Mouse (Mus musculus): ENCODE data around the gene Pacrg. TPM values are rescaled to one million over a fixed set of nuclear protein-coding genes. Genes with fewer than 3 reads are reported as not detected.

The Pacrg gene
- polyA plus RNA-seq, 1 experiment from 2014 or later, result 4.1 TPM

DNA sequence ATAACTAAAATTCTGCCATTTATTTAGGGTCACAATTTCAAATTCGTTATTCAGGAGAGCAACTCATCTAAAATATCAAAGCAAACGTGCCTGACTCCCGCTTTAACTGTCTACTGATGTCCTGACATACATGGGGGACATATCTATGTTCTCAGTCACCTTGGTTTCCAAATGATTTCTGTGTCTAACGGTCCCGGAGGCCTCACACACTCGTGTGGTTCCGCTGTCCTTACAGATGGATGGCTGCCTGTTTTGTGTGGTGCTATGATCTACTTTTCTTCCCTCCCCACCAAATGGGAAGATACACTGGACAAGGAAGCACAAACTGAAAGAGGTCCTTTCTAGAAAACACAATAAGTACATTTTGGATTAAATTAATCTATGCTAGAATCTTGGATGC, 277.2 kb downstream of the Pacrg start:
- H3K27ac ChIP-seq, result no peak overlapping the region
- 93% methylated on average over 7 of the region's 7 CpGs for WGBS
- no peaks in the 10 kb centered on the region for H3K27me3 ChIP-seq
- no peaks in the 10 kb centered on the region for H3K36me3 ChIP-seq (ENCODE audit: poor library complexity, severe bottlenecking)
- H3K9me3 ChIP-seq (replicated peaks), result no peaks in the 10 kb centered on the region
- peaks cover 11% of the 10 kb centered on the region for H3K4me1 ChIP-seq
- no peak overlapping the region for H3K9ac ChIP-seq
- H3K4me2 ChIP-seq, result no peak overlapping the region
- no peak overlapping the region for H3K4me3 ChIP-seq
- ATAC-seq, result no peak

DNA sequence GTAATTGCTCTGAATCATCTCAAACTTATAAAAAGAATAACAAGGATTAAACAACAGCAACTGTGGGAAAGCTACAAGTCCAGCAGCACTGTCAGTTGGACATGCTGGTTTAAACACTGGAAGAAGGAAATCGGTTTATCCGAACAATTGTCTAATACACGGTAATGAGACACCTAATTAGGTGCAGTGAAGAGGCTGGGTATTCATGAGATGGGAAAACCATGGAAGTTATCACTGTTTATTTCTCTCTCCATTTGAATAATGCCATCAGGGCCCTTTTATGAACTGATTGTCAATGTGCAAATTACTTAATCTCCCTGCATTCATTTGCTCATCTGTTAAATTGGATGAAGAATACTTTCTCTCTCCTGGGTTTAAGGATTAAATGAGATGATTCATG, 280.1 kb downstream of the Pacrg start:
- ATAC-seq, result peak; percentile 45; the same call in 1 of the 2 replicates
- no peaks in the 10 kb centered on the region for H3K9me3 ChIP-seq (replicated peaks)
- no peak overlapping the region for H3K9ac ChIP-seq
- peaks cover 5% of the 10 kb centered on the region; the same call in 1 of the 2 replicates for H3K27me3 ChIP-seq
- H3K36me3 ChIP-seq (ENCODE audit: poor library complexity, severe bottlenecking), result no peaks in the 10 kb centered on the region
- H3K4me3 ChIP-seq, result no peak overlapping the region
- no peak overlapping the region for H3K4me2 ChIP-seq
- WGBS, result 9% methylated on average over 3 of the region's 3 CpGs
- H3K4me1 ChIP-seq, result peaks cover 11% of the 10 kb centered on the region
- no peak overlapping the region; the same call in 1 of the 2 replicates for H3K27ac ChIP-seq

GRCm38 (mm10) chr17:10558671-10559070, 281.4 kb downstream of the Pacrg start:
- H3K9me3 ChIP-seq (replicated peaks), result no peaks in the 10 kb centered on the region
- no peak overlapping the region for H3K4me2 ChIP-seq
- no peak overlapping the region for H3K4me3 ChIP-seq
- H3K9ac ChIP-seq, result no peak overlapping the region
- H3K36me3 ChIP-seq (ENCODE audit: poor library complexity, severe bottlenecking), result no peaks in the 10 kb centered on the region
- H3K27ac ChIP-seq, result no peak overlapping the region
- WGBS, result 80% methylated on average over 8 of the region's 8 CpGs
- peaks cover 5% of the 10 kb centered on the region; the same call in 1 of the 2 replicates for H3K27me3 ChIP-seq
- peaks cover 11% of the 10 kb centered on the region for H3K4me1 ChIP-seq
- no peak for ATAC-seq

DNA sequence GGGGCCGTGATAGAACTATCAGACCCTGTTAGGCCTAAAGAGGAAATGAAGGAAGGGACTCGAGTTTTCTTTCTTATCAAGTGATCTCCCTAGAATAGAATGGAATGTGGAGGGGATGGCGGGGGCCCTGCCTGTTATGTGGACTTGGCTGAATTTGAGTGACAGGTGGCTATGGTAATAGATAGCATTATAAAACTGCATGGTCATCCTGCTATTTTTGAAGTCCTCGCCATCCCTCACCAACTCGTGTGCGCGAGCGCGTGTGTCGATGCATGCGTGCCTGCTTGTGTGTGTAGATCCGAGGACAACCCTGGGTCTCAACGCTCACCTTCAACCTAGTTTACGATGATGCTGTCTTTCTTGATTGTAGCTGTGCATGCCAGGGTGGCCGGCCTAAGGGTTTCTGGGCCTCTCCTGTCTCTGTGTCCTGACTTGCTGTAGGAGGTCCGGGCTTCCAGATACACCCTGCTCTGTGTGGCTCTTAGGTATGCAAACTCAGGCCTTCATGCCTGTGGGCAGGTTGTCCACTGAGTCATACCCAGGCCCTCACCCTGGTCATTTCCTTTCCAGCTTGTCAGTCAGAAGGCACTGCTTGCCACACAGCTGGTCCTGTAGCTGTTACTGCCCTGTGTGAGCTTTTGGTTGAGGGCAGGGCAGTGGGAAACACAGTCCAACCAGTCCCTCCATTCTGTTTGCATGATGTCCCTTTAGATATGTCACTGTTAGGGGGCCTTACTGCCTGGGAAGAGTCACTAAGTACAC, 287.6 kb downstream of the Pacrg start:
- no peak overlapping the region for H3K4me2 ChIP-seq
- ATAC-seq, result no peak
- peaks cover 8% of the 10 kb centered on the region; the same call in 1 of the 2 replicates for H3K27me3 ChIP-seq
- H3K9ac ChIP-seq, result no peak overlapping the region
- H3K4me1 ChIP-seq, result no peaks in the 10 kb centered on the region
- H3K4me3 ChIP-seq, result no peak overlapping the region
- no peaks in the 10 kb centered on the region for H3K9me3 ChIP-seq (replicated peaks)
- H3K27ac ChIP-seq, result no peak overlapping the region
- 92% methylated on average over 16 of the region's 16 CpGs for WGBS
- H3K36me3 ChIP-seq (ENCODE audit: poor library complexity, severe bottlenecking), result no peaks in the 10 kb centered on the region

DNA sequence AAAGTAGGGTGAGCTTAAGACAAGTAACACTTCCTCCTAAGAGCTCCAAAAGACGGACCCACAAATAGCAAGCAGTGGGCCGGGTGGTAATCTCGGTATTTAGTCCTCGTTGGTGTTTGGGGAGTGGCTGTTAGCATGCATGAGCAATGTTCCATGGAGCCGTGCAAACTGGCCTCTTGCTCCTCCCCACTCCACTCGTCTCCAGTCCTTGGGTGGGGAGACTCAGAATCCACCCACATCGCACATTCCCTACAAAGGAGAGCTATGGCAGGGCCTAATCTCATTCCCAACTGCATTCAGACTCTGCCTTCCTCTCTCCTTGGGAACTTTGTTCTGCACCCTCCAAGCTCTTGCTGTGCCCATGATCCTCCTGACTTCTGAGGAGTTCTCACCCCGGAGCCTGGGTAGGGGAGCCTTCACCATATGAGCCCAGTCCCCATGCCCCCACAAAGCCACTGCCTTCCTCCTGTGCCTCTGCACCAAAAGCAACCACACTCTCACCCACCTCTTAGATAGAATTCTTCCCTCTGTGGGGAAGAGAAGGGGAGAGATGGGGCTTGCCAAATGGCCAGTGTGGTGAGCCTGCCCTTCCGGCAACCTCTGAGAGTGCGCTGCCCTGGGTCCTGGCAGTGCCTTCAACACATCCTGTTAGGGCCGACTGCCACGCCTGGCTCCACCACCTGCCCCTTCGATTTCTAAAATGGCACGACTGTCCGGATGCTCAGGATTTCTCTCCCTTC, 289.2 kb downstream of the Pacrg start:
- Histone ChIP-seq H3K4me3 (no peak overlapping the region), H3K9me3 (replicated peaks) (no peaks in the 10 kb centered on the region), H3K4me1 (no peaks in the 10 kb centered on the region), H3K36me3 (ENCODE audit: poor library complexity, severe bottlenecking) (no peaks in the 10 kb centered on the region), H3K27ac (no peak overlapping the region), H3K4me2 (no peak overlapping the region), H3K27me3 (0 out of 2 replicates have a peak, but pooled peaks cover 3% of the 10 kb centered on the region), H3K9ac (no peak overlapping the region)
- ATAC-seq, result no peak
- WGBS, result 83% methylated on average over 15 of the region's 15 CpGs

DNA sequence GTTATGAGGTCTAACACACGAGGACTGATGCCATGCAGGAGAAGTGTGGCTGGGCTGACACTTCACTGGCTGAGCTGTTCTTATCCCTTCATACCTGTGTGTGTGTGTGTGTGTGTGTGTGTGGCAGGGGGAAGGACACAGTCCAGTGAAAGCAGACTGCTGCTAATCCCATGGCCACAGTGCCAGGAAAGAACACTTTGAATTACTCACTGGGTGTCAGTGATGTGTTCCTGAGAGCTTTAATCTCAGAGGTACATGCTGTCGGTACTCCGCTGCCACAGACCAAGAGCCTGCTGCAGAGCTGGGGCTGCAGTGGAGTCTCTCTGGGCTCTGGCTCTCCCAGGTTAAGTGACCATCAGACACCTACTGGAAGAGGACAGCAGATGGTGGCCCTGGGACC, 290.3 kb downstream of the Pacrg start:
- H3K27ac ChIP-seq, result no peak overlapping the region
- ATAC-seq, result no peak

GRCm38 (mm10) chr17:10548969-10549368, 291.1 kb downstream of the Pacrg start:
- no peaks in the 10 kb centered on the region for H3K36me3 ChIP-seq (ENCODE audit: poor library complexity, severe bottlenecking)
- H3K27ac ChIP-seq, result no peak overlapping the region
- H3K4me2 ChIP-seq, result no peak overlapping the region
- H3K9ac ChIP-seq, result no peak overlapping the region
- no peaks in the 10 kb centered on the region for H3K4me1 ChIP-seq
- 86% methylated on average over 4 of the region's 4 CpGs for WGBS
- ATAC-seq, result no peak
- no peaks in the 10 kb centered on the region for H3K9me3 ChIP-seq (replicated peaks)
- H3K4me3 ChIP-seq, result no peak overlapping the region
- H3K27me3 ChIP-seq, result 0 out of 2 replicates have a peak, but pooled peaks cover 3% of the 10 kb centered on the region

More for the DNA sequence above, 290.3 kb downstream of the Pacrg start:
- no peak overlapping the region for H3K9ac ChIP-seq
- WGBS, result 79% methylated on average over 3 of the region's 3 CpGs
- 0 out of 2 replicates have a peak, but pooled peaks cover 3% of the 10 kb centered on the region for H3K27me3 ChIP-seq
- no peak overlapping the region for H3K4me2 ChIP-seq
- H3K4me1 ChIP-seq, result no peaks in the 10 kb centered on the region
- no peaks in the 10 kb centered on the region for H3K36me3 ChIP-seq (ENCODE audit: poor library complexity, severe bottlenecking)
- H3K4me3 ChIP-seq, result no peak overlapping the region
- no peaks in the 10 kb centered on the region for H3K9me3 ChIP-seq (replicated peaks)

DNA sequence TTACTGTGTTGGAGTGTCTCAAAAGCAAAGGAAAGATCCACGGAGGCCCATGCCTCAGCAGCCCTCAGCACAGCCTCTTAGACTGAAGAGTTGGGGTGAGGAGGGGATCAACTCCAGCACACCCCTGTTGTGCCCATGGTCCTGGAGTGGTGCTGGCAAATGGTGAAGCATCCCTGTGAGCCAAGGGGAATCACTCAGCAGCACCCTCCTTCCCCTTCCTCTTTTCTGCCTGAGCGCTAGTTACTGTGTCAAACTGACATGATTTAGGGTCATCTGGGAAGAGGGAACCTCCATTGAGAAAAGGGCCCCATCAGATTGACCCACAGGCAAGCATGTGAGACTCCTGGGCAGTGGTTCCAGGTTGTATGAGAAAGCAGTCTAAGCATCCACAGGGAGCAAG, 299.3 kb downstream of the Pacrg start:
- Histone ChIP-seq H3K27me3 (no peaks in the 10 kb centered on the region), H3K4me3 (no peak overlapping the region), H3K4me1 (no peaks in the 10 kb centered on the region), H3K9ac (no peak overlapping the region), H3K4me2 (no peak overlapping the region), H3K9me3 (replicated peaks) (no peaks in the 10 kb centered on the region), H3K36me3 (ENCODE audit: poor library complexity, severe bottlenecking) (no peaks in the 10 kb centered on the region), H3K27ac (no peak overlapping the region)
- no peak for ATAC-seq
- WGBS, result 81% methylated on average over 2 of the region's 2 CpGs

DNA sequence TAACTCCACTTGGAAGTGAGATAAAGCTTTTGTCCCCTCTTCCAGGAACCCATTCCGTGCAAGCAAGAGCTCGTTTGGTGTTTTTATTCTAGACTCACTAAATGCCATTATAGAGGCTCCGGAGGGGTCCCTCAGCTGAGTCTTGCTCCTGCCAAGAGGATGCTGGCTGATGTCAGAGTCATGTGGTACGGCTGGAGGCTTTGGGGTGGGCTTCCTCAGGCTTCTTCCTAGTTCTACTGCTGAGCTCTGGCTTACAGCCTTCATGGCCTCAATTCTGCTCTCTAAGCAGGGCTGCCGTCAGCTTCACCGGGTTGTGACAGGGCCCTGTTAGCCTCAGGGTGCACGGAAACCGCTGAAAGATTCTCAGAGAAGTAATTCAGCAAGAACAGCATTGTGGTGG, 305.9 kb downstream of the Pacrg start:
- 30% methylated on average over 8 of the region's 8 CpGs for WGBS
- ATAC-seq, result peak; percentile 67; the same call in 1 of the 2 replicates

GRCm38 (mm10) chr17:10533461-10533860, 306.6 kb downstream of the Pacrg start:
- Histone ChIP-seq H3K9me3 (replicated peaks) (no peaks in the 10 kb centered on the region), H3K9ac (no peak overlapping the region), H3K27ac (no peak overlapping the region), H3K4me3 (no peak overlapping the region), H3K36me3 (ENCODE audit: poor library complexity, severe bottlenecking) (no peaks in the 10 kb centered on the region), H3K4me2 (no peak overlapping the region), H3K27me3 (no peaks in the 10 kb centered on the region), H3K4me1 (peaks cover 24% of the 10 kb centered on the region)
- 78% methylated on average over 7 of the region's 7 CpGs for WGBS
- no peak for ATAC-seq

More for the DNA sequence above, 305.9 kb downstream of the Pacrg start:
- H3K27me3 ChIP-seq, result no peaks in the 10 kb centered on the region
- peaks cover 23% of the 10 kb centered on the region for H3K4me1 ChIP-seq
- no peak overlapping the region for H3K4me2 ChIP-seq
- no peaks in the 10 kb centered on the region for H3K36me3 ChIP-seq (ENCODE audit: poor library complexity, severe bottlenecking)
- H3K9me3 ChIP-seq (replicated peaks), result no peaks in the 10 kb centered on the region
- no peak overlapping the region for H3K9ac ChIP-seq
- H3K27ac ChIP-seq, result no peak overlapping the region
- H3K4me3 ChIP-seq, result no peak overlapping the region

GRCm38 (mm10) chr17:10531024-10531423, 309.1 kb downstream of the Pacrg start:
- peaks cover 24% of the 10 kb centered on the region for H3K4me1 ChIP-seq
- no peaks in the 10 kb centered on the region for H3K9me3 ChIP-seq (replicated peaks)
- no peaks in the 10 kb centered on the region for H3K36me3 ChIP-seq (ENCODE audit: poor library complexity, severe bottlenecking)
- 33% methylated on average over 8 of the region's 8 CpGs for WGBS
- no peaks in the 10 kb centered on the region for H3K27me3 ChIP-seq
- H3K4me3 ChIP-seq, result no peak overlapping the region
- H3K9ac ChIP-seq, result no peak overlapping the region
- no peak for ATAC-seq
- H3K4me2 ChIP-seq, result no peak overlapping the region
- no peak overlapping the region for H3K27ac ChIP-seq

DNA sequence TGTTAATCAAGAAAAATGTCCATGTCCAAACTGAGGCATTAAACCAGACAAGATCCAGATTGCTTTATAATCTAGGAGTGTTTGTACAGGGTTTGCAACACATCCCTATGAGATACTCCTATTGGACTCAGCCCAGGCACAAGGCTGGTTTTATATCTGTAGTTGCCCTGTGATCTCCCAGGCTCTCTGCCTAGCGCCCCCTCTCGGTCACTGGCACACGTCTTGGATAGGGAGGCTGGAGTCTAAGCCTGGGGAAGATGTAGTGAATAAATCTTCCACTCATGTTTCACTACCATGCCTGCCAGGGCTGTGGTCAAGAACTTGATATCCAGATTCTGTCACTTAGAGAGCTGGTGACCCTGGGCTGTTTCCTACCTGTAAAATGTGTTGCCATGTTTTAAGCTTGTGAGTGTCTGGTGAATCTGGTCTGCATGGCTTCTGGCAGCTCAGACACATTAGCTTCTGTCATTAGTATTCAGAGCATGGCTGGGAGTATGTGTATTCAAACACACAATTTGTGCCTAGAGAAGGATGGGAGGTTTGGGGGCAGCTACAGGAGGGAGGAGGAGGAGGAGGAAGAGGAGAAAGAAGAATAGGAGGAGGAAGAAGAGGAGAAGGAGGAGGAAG, 310.7 kb downstream of the Pacrg start:
- no peak overlapping the region for H3K4me3 ChIP-seq
- peaks cover 24% of the 10 kb centered on the region for H3K4me1 ChIP-seq
- H3K27ac ChIP-seq, result no peak overlapping the region
- H3K27me3 ChIP-seq, result no peaks in the 10 kb centered on the region
- no peak for ATAC-seq
- no peaks in the 10 kb centered on the region for H3K36me3 ChIP-seq (ENCODE audit: poor library complexity, severe bottlenecking)
- 82% methylated on average over 3 of the region's 3 CpGs for WGBS
- no peak overlapping the region for H3K9ac ChIP-seq
- H3K4me2 ChIP-seq, result no peak overlapping the region
- H3K9me3 ChIP-seq (replicated peaks), result no peaks in the 10 kb centered on the region

Data from forebrain, embryonic 13.5 days (tissue).